Mouse (Mus musculus): Measurements from ENCODE around the gene Gm28051. TPM values are rescaled to one million over a fixed set of nuclear protein-coding genes. Genes with fewer than 3 reads are reported as not detected.
A peak's percentile ranks its signal among the peaks of the same experiment; 100 is the strongest.

Gene Gm28051
- total RNA-seq, 2 experiments from 2014 or later = not detected

DNA sequence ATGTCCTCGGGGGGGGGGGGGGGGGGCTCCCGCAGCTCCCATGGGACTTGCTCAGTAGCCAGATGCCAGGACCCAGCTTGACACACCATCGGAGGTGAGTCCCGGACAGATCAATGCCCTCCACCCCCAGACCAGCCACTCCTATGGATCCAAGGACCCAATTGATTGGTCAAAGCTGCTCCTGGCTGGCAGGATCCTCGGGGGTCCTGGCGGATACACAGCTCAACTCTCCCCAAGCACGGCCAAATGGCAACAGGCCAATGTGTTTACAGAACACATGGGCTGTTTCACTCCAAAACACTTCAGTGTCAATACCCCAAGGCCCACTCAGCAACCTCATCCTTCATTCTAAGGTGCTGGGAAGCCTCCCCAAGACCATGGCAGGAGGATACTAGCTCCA is 65.8 kb downstream of the Gm28051 start:
- intact Hi-C loops (cut with DNase I) = no loop called here

DNA sequence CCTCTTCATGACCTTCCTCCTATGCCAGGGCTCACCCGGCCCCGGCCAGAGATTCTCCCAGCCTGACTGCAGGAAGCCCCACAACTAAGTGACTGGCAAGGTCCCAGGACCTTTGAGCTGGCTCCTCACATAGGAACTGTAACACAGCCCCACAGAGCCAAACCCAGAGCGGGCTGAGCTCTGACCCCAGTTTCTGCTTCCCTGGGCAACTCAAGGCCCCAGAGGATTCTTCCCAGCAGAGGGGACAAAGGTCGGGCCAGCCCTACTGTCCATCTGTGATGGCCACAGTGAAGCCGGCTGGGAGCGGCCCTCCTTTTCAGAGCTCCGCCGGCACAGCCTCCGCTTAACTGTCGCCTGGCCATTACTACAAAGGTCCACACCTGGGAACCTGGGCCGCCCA is 66.4 kb downstream of the Gm28051 start:
- intact Hi-C loops (cut with DNase I) = no loop called here
- DNase-seq = no peak

More for the DNA sequence above, 65.8 kb downstream of the Gm28051 start:
- no peak for DNase-seq

DNA sequence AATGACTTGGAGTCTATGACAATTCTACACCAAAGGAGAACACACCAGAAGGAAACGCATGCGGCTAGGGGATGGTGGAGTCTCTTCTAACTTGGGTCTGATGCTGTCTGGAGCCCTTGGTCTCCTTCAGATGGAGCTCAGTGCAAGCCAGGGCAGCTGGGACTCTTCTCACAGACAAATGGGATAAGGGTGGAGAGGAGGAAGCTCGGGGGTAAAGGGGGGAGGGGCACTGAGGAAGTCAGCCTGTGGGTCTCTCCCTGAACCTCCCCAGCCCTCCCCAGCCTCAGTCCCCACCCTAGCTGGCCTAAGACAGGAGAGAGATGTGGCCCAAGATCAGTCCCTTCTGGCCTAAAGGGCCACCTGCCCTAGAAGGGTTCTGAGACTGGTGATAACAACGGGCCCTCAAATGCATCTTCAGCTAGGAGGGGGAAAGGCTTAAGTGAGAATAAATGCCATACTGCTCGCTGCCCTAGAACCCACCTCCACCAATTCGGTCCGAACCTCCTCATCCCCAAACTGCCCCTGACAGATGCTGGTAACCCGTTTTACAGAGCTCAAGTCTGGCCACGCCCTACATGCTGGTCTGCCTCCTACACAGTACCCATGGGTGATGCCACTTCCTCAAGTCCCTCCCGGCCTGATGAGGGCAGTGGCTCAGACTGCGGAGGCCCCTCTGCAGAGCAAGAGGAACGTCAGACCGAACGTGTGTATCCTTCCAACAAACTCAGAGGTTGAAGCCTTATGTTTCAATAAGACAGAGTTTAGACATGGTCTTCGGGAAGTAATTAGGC is 67.6 kb downstream of the Gm28051 start:
- intact Hi-C loops (cut with DNase I) = no loop called here
- DNase-seq = no peak

DNA sequence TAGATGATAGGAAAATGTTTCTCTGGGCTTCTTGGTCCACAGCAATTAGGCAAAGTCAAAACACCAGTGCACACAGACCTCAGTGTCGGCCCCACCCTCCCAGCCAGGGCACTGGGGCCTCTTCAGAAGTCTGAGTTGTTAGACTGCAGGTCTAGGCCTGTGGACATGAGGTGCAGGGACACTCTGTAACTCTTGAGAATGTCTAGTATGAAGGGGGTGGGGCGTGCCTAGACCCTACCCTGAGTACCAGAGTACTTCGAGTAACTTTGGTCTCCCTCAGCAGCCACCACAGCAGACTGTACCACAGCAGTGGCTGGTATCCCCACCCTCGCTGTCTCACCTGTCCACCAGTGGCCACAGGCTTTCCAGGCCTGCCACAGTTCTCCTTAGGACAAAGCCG is 71.2 kb downstream of the Gm28051 start:
- intact Hi-C loops (cut with DNase I) = no loop called here
- no peak for DNase-seq

- no peak for DNase-seq
These were observed 72.0 kb downstream of the Gm28051 start for GRCm38 (mm10) chr12:102685523-102685931.

GRCm38 (mm10) chr12:102684720-102685386 is 72.7 kb downstream of the Gm28051 start:
- intact Hi-C loops (cut with DNase I) = no loop called here
- DNase-seq = no peak

More at GRCm38 (mm10) chr12:102685523-102685931, 72.0 kb downstream of the Gm28051 start:
- intact Hi-C loops (cut with DNase I) = no loop called here

- intact Hi-C loops (cut with DNase I) = no loop called here
- no peak for DNase-seq
These were observed 73.6 kb downstream of the Gm28051 start for GRCm38 (mm10) chr12:102683979-102684378.

DNA sequence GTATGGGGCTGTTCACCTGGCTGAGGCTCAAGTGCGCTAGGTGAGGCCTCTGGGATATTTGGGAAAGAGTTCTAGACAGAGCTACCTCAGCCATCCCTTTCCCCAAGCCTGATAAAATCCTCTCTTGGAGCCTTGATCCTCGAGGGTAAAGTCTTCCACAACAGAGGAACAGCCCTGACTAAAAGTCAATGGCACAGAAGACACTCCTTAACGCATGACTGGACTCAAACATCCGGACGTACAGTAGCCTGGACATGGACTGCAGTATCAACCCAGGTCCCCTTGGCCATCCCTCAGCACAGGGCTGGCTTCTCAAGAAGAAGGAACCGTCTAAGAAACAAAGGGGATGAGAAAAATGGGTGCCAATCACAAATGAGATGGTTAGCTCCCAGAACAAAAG is 74.1 kb downstream of the Gm28051 start:
- intact Hi-C loops (cut with DNase I) = no loop called here
- no peak for DNase-seq

GRCm38 (mm10) chr12:102682722-102683299 is 74.8 kb downstream of the Gm28051 start:
- peak; percentile 57 to 65 for DNase-seq
- intact Hi-C loops (cut with DNase I) = no loop called here

GRCm38 (mm10) chr12:102682085-102682484 is 75.5 kb downstream of the Gm28051 start:
- peak in 1 of 2 experiments; percentile 2 for DNase-seq
- intact Hi-C loops (cut with DNase I) = no loop called here

GRCm38 (mm10) chr12:102681590-102681989 is 76.0 kb downstream of the Gm28051 start:
- no peak for DNase-seq
- intact Hi-C loops (cut with DNase I) = no loop called here

DNA sequence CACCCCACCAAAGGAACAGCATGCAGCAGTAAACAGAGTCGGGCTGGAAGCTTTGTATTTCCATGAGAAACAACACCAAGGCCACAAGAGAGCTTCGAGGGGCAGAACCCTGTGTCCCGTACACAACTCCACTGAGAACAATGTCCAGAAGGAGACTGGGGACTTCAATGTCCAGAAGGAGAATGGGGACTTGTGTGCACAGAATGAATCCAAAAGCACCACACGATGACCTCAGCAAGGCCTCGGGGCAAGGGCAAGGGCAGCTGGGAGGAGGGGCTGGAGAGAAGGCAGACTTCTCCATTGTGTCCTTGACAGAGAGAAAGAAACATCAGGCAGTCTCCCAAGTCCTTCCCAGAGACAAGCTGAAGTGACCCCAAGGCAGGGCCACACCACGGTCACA is 78.7 kb downstream of the Gm28051 start:
- DNase-seq = no peak
- intact Hi-C loops (cut with DNase I) = loop anchor here (5.0 to 10.0 kb wide), 2 partner anchors 82 to 1356 kb away; no protein-coding TSS in a partner anchor

GRCm38 (mm10) chr12:102677089-102677488 is 80.5 kb downstream of the Gm28051 start:
- no peak for DNase-seq
- intact Hi-C loops (cut with DNase I) = loop anchor here (5.0 to 10.0 kb wide), 2 partner anchors 80 to 1358 kb away; no protein-coding TSS in a partner anchor

DNA sequence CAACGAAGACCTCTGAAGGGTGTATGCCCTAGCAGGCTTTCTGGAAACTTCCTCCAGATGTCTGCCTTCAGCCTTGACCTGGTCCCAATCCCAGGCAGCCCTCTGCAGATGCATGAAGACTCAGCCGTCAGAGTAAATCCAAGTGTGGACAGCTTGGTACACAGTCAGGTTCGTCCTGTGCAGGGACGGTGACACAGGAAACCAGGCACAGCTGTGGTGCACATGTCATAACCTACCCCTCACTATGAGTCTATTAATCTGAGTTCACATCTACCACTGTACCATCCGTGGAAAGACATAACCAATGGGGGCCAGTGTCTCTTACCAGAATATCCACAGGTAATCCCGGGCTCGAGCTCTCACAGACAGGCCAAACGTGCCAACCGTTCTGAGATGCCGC is 83.0 kb downstream of the Gm28051 start:
- no peak for DNase-seq

GRCm38 (mm10) chr12:102674123-102674522 is 83.4 kb downstream of the Gm28051 start:
- intact Hi-C loops (cut with DNase I) = loop anchor here (10.0 kb wide), 1 partner anchor 1361 kb away; no protein-coding TSS in a partner anchor
- DNase-seq = no peak

More for the DNA sequence above, 83.0 kb downstream of the Gm28051 start:
- intact Hi-C loops (cut with DNase I) = loop anchor here (10.0 kb wide), 1 partner anchor 1360 kb away; no protein-coding TSS in a partner anchor

GRCm38 (mm10) chr12:102672857-102673839 is 84.4 kb downstream of the Gm28051 start:
- intact Hi-C loops (cut with DNase I) = loop anchor here (10.0 kb wide), 1 partner anchor 1362 kb away; no protein-coding TSS in a partner anchor
- DNase-seq = no peak

DNA sequence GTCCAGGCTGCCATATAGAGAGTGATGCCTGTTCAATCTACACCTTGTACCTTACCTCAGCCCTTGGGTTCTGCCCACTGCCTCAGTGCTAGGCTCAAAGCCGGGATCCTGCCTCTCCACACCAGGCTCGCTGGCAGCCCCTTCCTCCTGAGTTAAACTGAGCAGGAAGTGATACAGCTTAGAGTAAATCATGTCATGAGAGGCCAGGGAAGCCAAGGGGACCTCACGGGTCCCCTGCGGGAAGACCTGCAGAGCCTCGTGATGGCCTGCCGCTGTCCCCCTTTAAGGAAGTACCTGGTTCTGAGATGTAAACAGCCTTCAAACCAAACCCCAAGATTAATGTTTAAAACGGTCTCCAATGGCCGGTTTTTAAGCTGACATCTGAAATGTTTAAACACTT is 85.4 kb downstream of the Gm28051 start:
- intact Hi-C loops (cut with DNase I) = loop anchor here (10.0 kb wide), 1 partner anchor 1363 kb away; no protein-coding TSS in a partner anchor
- no peak for DNase-seq

GRCm38 (mm10) chr12:102670848-102671247 is 86.7 kb downstream of the Gm28051 start:
- intact Hi-C loops (cut with DNase I) = loop anchor here (10.0 kb wide), 1 partner anchor 1364 kb away; no protein-coding TSS in a partner anchor
- DNase-seq = no peak
